Mouse (Mus musculus) adrenal gland (tissue): ENCODE results near the gene Ggcx.

Experiments used
- intact Hi-C: fragments of 180-260 bp; cut with DNase I; formaldehyde crosslinking; loops from one replicate; pipeline ENCODE4 v1.15.1; 2025

The Ggcx gene

GRCm38 (mm10) chr6:72386561-72386960 is 27.5 kb upstream of the Ggcx start:
- intact Hi-C loops: no loop called here

- intact Hi-C loops: no loop called here
These were observed 26.3 kb upstream of the Ggcx start for GRCm38 (mm10) chr6:72387816-72388215.

GRCm38 (mm10) chr6:72388266-72388665 is 25.8 kb upstream of the Ggcx start:
- intact Hi-C loops: no loop called here

- intact Hi-C loops: no loop called here
These were observed 25.2 kb upstream of the Ggcx start for GRCm38 (mm10) chr6:72388791-72389329.

GRCm38 (mm10) chr6:72389471-72389940 is 24.6 kb upstream of the Ggcx start:
- intact Hi-C loops: no loop called here

- intact Hi-C loops: no loop called here
These were observed 24.0 kb upstream of the Ggcx start, which contains the start of gene Vamp8 for GRCm38 (mm10) chr6:72389941-72390771. Gene Vamp8 (minus strand): TSS chr6:72390703.

- intact Hi-C loops: no loop called here
These were observed 23.1 kb upstream of the Ggcx start for GRCm38 (mm10) chr6:72390795-72391521.

- intact Hi-C loops: no loop called here
These were observed 21.8 kb upstream of the Ggcx start for GRCm38 (mm10) chr6:72392341-72392740.

GRCm38 (mm10) chr6:72396837-72397251 is 17.3 kb upstream of the Ggcx start:
- intact Hi-C loops: no loop called here

- intact Hi-C loops: no loop called here
These were observed 14.1 kb upstream of the Ggcx start for GRCm38 (mm10) chr6:72399967-72400366.

- intact Hi-C loops: no loop called here
These were observed 12.2 kb upstream of the Ggcx start for GRCm38 (mm10) chr6:72401875-72402274.

- intact Hi-C loops: loop anchor here (5.0 kb wide), 1 partner anchor 43 kb away; no protein-coding TSS in a partner anchor
These were observed 8.8 kb upstream of the Ggcx start for GRCm38 (mm10) chr6:72405356-72405755.

- intact Hi-C loops: loop anchor here (5.0 kb wide), 1 partner anchor 45 kb away; no protein-coding TSS in a partner anchor
These were observed 7.0 kb upstream of the Ggcx start for GRCm38 (mm10) chr6:72407119-72407518.

GRCm38 (mm10) chr6:72409567-72409966 is 4.5 kb upstream of the Ggcx start:
- intact Hi-C loops: loop anchor here (5.0 kb wide), 1 partner anchor 47 kb away; no protein-coding TSS in a partner anchor

GRCm38 (mm10) chr6:72410003-72410402 is 4.1 kb upstream of the Ggcx start:
- intact Hi-C loops: no loop called here

GRCm38 (mm10) chr6:72410518-72410917 is 3.6 kb upstream of the Ggcx start:
- intact Hi-C loops: no loop called here

- intact Hi-C loops: no loop called here
These were observed 1.1 kb downstream of the Ggcx start for GRCm38 (mm10) chr6:72415181-72415580.

- intact Hi-C loops: no loop called here
These were observed 2.1 kb downstream of the Ggcx start for GRCm38 (mm10) chr6:72415964-72416772.

- intact Hi-C loops: no loop called here
These were observed 4.2 kb downstream of the Ggcx start for GRCm38 (mm10) chr6:72418279-72418678.

- intact Hi-C loops: no loop called here
These were observed 5.7 kb downstream of the Ggcx start for GRCm38 (mm10) chr6:72419806-72420205.

GRCm38 (mm10) chr6:72420901-72421300 is 6.8 kb downstream of the Ggcx start:
- intact Hi-C loops: no loop called here
